Mouse (Mus musculus) erythroblast, adult 5-6 weeks (primary cell): Measurements from ENCODE around the gene BC005537. TPM values are rescaled to one million over a fixed set of nuclear protein-coding genes. Genes with fewer than 3 reads are reported as not detected.
A peak's percentile ranks its signal among the peaks of the same experiment; 100 is the strongest.
"Not testable (repeated sequence)": the region's sequence is repeated elsewhere in the genome, so short reads cannot be mapped to it uniquely, and the experiment has no call there.

Experiments used
- ATAC-seq: replicated peaks from 2 replicates; pipeline ENCODE4 v1.8.0; 2016; ENCODE audit warnings: moderate number of reproducible peaks, mild to moderate bottlenecking, moderate TSS enrichment, inconsistent platforms; ENCODE audit not compliant: poor library complexity, low FRiP score, severe bottlenecking
- total RNA-seq, 2 experiments: library from RNA; stranded (forward) in 1 of 2; stranded (reverse) in 1 of 2; fragments of 150-400 nt in 1 of 2; fragments of 200-764, 138-1000 nt in 1 of 2; gene quantifications; 2 replicates each; pipeline versions ENCODE4 v1.2.3 to v1.2.4; 2015 to 2017; ENCODE audit warnings: low replicate concordance in 2 of 2

Gene BC005537
- total RNA-seq, 2 experiments from 2014 or later, result 106 to 132 TPM

- ATAC-seq, result no peak
These were observed 31.3 kb downstream of the BC005537 start for GRCm38 (mm10) chr13:24832811-24833155.

DNA sequence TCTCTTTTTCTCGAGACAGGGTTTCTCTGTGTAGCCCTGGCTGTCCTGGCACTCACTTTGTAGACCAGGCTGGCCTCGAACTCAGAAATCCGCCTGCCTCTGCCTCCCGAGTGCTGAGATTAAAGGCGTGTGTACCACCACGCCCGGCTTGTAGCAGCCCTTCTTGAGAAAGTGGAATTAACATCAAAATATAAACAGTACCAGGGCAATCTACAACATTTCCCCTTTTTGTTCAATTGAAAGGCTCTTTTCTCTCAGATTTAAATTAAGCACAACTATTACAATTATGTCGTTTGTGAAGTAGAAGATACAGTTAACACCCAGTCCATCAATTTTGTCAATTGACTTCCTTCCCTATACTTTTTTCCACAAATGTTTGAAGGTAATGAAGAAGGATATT is 36.3 kb downstream of the BC005537 start:
- ATAC-seq, result not testable (repeated sequence)

DNA sequence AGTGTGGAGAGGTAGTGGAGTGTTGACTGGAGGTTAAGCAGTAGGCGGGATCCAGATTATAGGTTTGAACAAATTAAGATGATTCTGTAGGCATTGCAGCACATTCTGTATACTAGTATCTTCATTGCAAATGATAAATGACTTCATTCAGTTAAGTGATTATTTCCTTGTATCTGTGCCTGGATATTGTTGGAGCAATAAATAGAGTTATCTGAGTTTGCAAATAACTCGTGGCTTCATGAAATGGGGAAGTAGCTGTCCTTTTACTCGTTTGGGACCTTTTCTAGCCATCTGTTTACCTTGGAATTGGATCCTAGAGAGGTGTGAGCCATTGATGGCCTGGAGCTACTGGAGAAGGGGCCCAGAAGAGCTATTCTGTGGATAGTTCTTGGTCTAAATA is 38.4 kb downstream of the BC005537 start:
- ATAC-seq, result no peak

GRCm38 (mm10) chr13:24841702-24842101 is 40.2 kb downstream of the BC005537 start:
- no peak for ATAC-seq

DNA sequence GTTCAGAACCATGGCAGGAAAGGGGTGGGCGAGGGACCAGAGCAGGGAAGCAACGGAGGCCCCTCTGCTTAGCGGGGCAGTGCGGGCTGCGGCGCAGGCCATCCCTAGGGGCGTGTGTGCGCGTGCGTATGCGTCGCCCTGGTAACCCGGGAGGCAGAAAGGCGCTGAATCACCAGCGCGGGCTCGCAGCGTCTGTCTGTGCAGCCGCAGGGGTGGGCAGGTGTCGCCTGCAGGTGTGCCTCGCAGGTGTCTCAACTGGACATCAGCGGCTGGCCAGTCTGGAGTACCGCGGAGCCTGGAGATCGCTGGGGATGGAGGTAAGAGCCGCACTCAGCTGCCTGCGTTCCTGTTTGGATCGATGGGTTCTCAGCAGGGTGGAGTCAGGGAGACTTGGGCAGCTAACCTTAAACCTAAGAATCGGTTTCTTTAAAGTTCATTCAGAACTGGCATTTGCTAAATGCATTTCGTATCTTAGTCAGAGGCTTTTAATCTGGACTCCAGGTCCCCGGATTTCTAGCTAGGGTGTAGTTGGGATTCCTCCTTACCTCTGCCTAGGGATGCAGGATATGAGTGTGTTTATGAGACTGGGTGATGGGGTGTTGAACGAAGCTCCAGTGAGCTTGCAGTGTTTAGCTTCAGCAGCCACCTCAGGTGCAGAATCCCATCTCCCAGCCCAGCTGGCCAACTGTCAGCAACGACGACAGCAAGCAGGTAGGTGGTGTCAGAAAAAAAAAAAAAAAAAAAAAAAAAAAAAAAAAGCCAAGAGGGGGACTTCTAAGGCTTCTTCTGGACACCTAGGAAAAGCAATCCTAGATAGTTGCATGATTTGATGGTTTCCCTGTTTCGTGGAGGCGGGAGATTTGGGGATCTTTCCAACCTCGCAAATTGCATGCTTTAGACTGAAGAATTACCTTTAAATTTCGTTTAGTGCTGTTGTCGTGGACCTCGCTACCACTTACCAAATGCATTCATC is 43.8 kb downstream of the BC005537 start, which contains the start of gene D130043K22Rik:
Gene D130043K22Rik (plus strand): TSS at position 153 of the 973 bp plus-strand sequence.
- ATAC-seq, result peak; percentile 79

DNA sequence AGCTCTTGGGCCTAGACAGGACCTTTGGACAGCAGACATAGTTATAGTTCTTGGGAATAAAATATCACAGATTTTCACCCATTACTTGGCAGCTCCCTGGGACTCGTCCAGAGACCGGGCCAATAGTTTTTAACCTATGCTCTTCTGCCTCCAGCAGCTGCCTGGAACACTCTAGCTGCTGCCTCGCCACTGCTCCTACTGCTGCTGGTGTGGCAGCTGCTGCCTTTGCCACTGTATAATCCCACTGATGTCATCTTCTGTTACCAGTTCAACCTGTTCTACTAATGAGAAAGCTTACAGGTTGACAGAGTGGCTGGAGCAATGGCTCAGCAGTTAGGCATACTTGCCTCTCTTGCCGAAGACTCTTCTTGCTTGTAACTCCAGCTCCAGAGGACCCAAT is 47.9 kb downstream of the BC005537 start:
- ATAC-seq, result no peak

DNA sequence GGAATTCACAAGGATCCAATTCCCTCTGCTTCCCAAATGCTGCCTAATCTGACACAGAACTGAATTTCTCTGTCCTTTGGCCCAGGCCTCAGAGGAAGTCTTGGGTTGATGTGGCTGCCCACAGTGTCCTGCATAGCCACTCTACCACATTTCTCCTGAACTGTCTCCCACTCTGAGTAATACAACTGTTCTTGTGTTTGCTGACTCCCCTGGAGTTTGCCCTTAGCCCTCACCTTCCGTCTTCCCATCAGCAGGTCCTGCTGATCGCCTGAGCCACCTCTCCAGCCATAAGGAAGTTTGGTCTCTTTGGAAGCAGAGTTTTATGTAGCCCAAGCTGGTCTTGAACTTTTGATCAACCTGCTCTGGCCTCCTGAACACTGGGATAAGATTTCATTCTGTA is 50.5 kb downstream of the BC005537 start:
- no peak for ATAC-seq

DNA sequence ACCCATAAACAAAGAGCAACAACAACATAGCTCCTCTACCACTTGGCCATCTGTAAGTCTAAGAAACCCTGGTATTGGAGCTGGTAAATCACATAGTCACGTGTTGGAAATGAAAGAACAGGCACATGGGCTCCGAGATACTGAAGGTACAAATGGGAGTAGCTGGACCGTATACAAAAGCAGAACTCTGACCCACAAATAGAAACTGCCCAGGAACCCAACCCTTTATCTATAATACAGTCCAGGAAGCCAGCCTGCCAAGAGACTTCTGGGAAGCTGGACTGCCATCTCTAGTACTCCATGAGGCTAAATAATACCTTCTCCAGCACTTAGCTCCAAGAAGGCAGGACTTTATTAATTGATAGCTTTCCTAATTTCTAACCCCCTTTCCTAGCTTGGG is 51.1 kb downstream of the BC005537 start:
- no peak for ATAC-seq

DNA sequence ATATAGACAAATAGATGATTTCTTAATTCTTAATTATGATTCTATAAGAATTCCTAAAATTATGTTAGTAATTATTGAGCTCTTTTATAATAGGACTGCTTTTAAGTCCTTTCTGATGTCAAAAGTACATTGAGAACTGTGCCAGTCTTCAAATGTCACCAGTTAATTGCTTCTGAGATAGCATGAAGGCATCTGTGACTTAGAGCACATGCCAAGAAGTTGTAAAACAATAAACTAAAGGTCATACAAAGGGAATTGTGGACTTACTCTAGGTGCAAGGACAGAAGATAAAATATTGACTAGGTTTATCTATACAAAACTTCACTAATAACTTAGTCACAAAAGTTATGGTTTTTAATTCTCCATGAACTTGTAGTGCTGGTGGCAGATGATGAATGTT is 57.7 kb downstream of the BC005537 start:
- no peak for ATAC-seq

- ATAC-seq, result no peak
These were observed 59.6 kb downstream of the BC005537 start for GRCm38 (mm10) chr13:24861084-24861483.

GRCm38 (mm10) chr13:24862021-24862420 is 60.6 kb downstream of the BC005537 start:
- ATAC-seq, result no peak

DNA sequence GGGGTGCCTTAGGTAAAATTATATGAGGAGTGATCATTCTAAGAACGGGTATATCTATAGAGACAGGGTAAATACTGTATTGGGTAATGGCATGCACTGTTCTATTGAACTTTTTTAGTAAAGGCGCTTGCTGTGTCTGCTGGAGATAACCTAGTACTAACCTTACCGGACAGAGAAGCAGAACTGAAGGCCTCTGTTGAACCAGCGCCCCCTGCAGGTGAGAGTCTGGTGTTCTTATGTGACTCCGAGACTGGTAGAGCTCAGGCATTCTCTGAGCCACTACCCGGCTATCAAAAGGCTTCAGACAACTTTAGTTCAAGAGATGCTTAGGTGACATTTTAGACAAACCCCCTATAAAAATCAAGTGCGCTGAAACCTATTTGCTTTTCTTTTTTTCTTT is 61.1 kb downstream of the BC005537 start:
- peak; percentile 72 for ATAC-seq

Other genes with a start within 250 kb of the BC005537 start
- gene Ripor2, start 219.5 kb upstream of the BC005537 start, total RNA-seq (2015; ENCODE audit: low replicate concordance), result 20.2 and 21.1 TPM in 2 replicates
- gene Ripor2, start 219.5 kb upstream of the BC005537 start, total RNA-seq (2017; ENCODE audit: low replicate concordance), result 13.3 and 18.8 TPM in 2 replicates
- gene Armh2, start 60.4 kb upstream of the BC005537 start, total RNA-seq (2015; ENCODE audit: low replicate concordance), result not detected in 2 replicates
- gene Armh2, start 60.4 kb upstream of the BC005537 start, total RNA-seq (2017; ENCODE audit: low replicate concordance), result 2.0 TPM in 1 of 2 replicates, not detected in the other
- 87.6 and 105 TPM in 2 replicates for gene Gmnn, start 39.7 kb upstream of the BC005537 start, total RNA-seq (2015; ENCODE audit: low replicate concordance)
- 108 and 135 TPM in 2 replicates for gene Gmnn, start 39.7 kb upstream of the BC005537 start, total RNA-seq (2017; ENCODE audit: low replicate concordance)
- 27.8 and 32.5 TPM in 2 replicates for gene Acot13, start 29.9 kb downstream of the BC005537 start, total RNA-seq (2015; ENCODE audit: low replicate concordance)
- 12.4 and 17.3 TPM in 2 replicates for gene Acot13, start 29.9 kb downstream of the BC005537 start, total RNA-seq (2017; ENCODE audit: low replicate concordance)
- gene Tdp2, start 30.0 kb downstream of the BC005537 start, total RNA-seq (2015; ENCODE audit: low replicate concordance), result 16.3 and 25.7 TPM in 2 replicates
- gene Tdp2, start 30.0 kb downstream of the BC005537 start, total RNA-seq (2017; ENCODE audit: low replicate concordance), result 16.3 and 17.6 TPM in 2 replicates
- gene D130043K22Rik, start 43.5 kb downstream of the BC005537 start, total RNA-seq (2015; ENCODE audit: low replicate concordance), result 0.21 TPM in 1 of 2 replicates, not detected in the other
- gene D130043K22Rik, start 43.5 kb downstream of the BC005537 start, total RNA-seq (2017; ENCODE audit: low replicate concordance), result 0.14 and 0.34 TPM in 2 replicates
- gene Aldh5a1, start 136.0 kb downstream of the BC005537 start, total RNA-seq (2015; ENCODE audit: low replicate concordance), result 0.21 and 0.38 TPM in 2 replicates
- 0.56 TPM in 1 of 2 replicates, not detected in the other for gene Aldh5a1, start 136.0 kb downstream of the BC005537 start, total RNA-seq (2017; ENCODE audit: low replicate concordance)
- not detected in 2 replicates for gene Gpld1, start 141.5 kb downstream of the BC005537 start, total RNA-seq (2015; ENCODE audit: low replicate concordance)
- gene Gpld1, start 141.5 kb downstream of the BC005537 start, total RNA-seq (2017; ENCODE audit: low replicate concordance), result not detected in 2 replicates
- 4.4 and 5.4 TPM in 2 replicates for gene Mrs2, start 218.7 kb downstream of the BC005537 start, total RNA-seq (2015; ENCODE audit: low replicate concordance)
- gene Mrs2, start 218.7 kb downstream of the BC005537 start, total RNA-seq (2017; ENCODE audit: low replicate concordance), result 3.2 and 3.8 TPM in 2 replicates